ENCODE assay signal across 19 mouse cellular contexts in the genomic region with DNA sequence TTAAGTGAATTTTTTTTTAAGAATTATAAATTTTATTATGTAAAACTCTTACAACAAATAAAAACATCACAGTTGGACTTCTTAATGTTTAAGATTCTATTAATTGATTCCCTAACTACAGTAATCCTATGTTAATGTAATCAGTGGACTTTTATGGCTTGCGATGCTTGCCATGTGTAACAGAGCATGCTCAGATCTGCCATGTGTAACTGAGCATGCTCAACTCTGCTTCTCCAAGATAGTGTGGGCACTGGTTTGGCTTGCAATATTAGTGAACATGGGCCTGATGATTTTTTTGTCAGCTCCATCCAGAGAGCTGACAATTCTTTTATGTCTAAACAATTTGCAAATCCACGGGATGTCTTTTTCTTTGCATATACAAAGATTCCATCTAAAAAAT.
"Had no signal": no experiment of that assay in that cellular context is flagged by ENCODE, and none has a peak within 500 bp of the region (broad histone marks: within the 10 kb centered on the region; RNA-seq: fewer than 3 reads in every experiment).

No protein-coding gene starts in this region.

- DNase-seq: lung, adult 18-20 months; lung, embryonic 14.5 days; lung, postnatal 10 days; lung, postnatal 4 days; midbrain, embryonic 14.5 days; retina, postnatal 1 day; right cerebral cortex, adult 18-20 months; right cerebral cortex, postnatal 25 days; right cerebral cortex, postnatal 4 days; spleen, adult 18-20 months; thymus, adult 2 months; thymus, postnatal 25 days; thymus, postnatal 4 days had no signal

- H3K27me3 ChIP-seq: midbrain, embryonic 12.5 days; neural tube, embryonic 13.5 days; neural tube, embryonic 15.5 days had no signal

- ATAC-seq: midbrain, embryonic 16.5 days had no signal

- H3K4me3 ChIP-seq: midbrain, embryonic 10.5 days; midbrain, embryonic 12.5 days; myocyte; neural tube, embryonic 13.5 days; neural tube, embryonic 15.5 days had no signal

- H3K36me3 ChIP-seq: midbrain, embryonic 10.5 days; midbrain, embryonic 12.5 days; neural tube, embryonic 13.5 days; neural tube, embryonic 15.5 days had no signal

- H3K9me3 ChIP-seq: midbrain, embryonic 10.5 days; midbrain, embryonic 12.5 days; neural tube, embryonic 13.5 days; neural tube, embryonic 15.5 days had no signal

- H3K4me1 ChIP-seq: midbrain, embryonic 10.5 days; midbrain, embryonic 12.5 days; neural tube, embryonic 13.5 days; neural tube, embryonic 15.5 days had no signal
